Mouse (Mus musculus): ENCODE measurements at regions not wholly inside any gene's neighbourhood (a gene's known extent, or its start where the extent isn't known, plus 50 kb on each side); places are given as distances from the start of the nearest gene placed in this dataset.

- TF ChIP-seq CTCF (IDR thresholded peaks at IDR 0.05; ENCODE audit: low read depth) (no peak), EP300 (IDR thresholded peaks at IDR 0.05; ENCODE audit: low read depth) (no peak)
Observed at GRCm38 (mm10) chr5:129264363-129264762, 167.8 kb downstream of the Adgrd1 start.

Data from liver, embryonic 14.5 days (tissue).